Mouse (Mus musculus): Measurements from ENCODE around the gene Acnat1. TPM values are rescaled to one million over a fixed set of nuclear protein-coding genes. Genes with fewer than 3 reads are reported as not detected.
A peak's percentile ranks its signal among the peaks of the same experiment; 100 is the strongest.
"Not testable (repeated sequence)": the region's sequence is repeated elsewhere in the genome, so short reads cannot be mapped to it uniquely, and the experiment has no call there.

The Acnat1 gene
- 0.29 TPM in 1 of 2 replicates, not detected in the other for polyA plus RNA-seq (2012; rRNA removed)

DNA sequence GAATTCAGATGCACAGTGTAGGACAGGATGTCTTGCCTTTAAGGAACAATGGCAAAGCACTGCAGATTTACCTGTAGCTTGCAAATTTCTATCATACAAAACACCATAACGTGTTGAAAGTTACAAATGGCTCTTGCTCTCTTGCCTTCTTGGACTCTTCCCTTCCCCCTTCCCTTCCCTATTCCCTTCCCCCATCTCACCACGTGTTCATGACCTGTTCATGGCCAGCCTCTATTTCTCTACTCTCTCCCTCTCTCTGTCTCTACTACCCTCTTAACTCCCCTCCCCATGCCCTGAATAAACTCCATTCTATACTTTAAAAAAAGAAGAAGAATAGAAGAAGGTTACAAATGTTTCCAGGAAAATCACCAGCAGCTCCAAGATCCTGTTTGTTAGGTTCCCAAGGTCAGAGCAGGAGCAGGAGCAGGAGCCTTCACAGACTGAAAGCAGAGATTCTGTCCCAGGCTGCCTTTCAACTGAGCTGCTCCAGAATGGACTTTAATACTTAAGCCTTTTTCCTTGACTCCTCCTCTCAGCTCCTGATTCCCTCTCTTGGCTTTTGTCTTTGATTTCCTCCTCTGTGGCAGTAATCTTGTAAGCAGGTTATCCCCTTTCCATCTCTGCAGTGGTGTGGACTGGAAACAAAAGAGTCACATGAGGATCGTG lies at the start of gene Acnat1:
Gene Acnat1 (minus strand): TSS at position 478 of the 666 bp plus-strand sequence.
- DNase-seq, result no peak

DNA sequence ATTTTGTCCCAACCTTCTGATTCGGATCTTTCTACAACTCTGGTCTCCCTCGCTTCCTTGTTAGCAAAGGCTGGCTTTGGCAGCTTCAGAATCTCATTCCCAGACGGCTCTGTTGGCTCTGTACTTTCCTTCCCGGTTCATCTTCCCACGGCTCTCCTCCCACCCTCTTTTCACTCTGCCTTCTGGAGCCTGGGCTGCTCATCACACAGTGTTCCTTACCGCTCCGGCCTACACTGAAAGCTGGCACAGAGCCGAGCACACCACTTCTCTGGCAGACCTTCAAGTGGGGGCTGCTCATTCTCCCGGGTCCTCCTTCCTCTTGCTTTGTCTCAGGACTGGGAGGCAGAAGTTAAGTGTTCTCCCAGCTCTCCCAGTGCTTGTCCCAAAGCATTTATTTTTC lies 48.9 kb upstream of the Acnat1 start:
- TF ChIP-seq POLR2A (IDR thresholded peaks at IDR 0.05; ENCODE audit: borderline replicate concordance, extremely low read depth, low read depth, low read length) (no peak), CTCF (IDR thresholded peaks at IDR 0.05; ENCODE audit: insufficient read depth, low read length) (no peak)
- Histone ChIP-seq H3K4me3 (replicated peaks; ENCODE audit: extremely low read depth, low read depth, low read length) (no peak overlapping the region), H3K4me1 (ENCODE audit: control insufficient read depth, insufficient read depth, low read length) (peaks cover 8% of the 10 kb centered on the region)
- WGBS, result 52% methylated on average over 9 of the region's 9 CpGs
- no peak for DNase-seq

More for the DNA sequence above, at the start of gene Acnat1:
- WGBS, result 41% methylated on average over 3 of the region's 3 CpGs
- Histone ChIP-seq H3K4me3 (replicated peaks; ENCODE audit: extremely low read depth, low read depth, low read length) (no peak within 1 kb of the TSS), H3K4me1 (ENCODE audit: control insufficient read depth, insufficient read depth, low read length) (no peaks in the 10 kb centered on the region)
- no peak for TF ChIP-seq CTCF (IDR thresholded peaks at IDR 0.05; ENCODE audit: insufficient read depth, low read length)
- TF ChIP-seq POLR2A (IDR thresholded peaks at IDR 0.05; ENCODE audit: borderline replicate concordance, extremely low read depth, low read depth, low read length), result no peak

DNA sequence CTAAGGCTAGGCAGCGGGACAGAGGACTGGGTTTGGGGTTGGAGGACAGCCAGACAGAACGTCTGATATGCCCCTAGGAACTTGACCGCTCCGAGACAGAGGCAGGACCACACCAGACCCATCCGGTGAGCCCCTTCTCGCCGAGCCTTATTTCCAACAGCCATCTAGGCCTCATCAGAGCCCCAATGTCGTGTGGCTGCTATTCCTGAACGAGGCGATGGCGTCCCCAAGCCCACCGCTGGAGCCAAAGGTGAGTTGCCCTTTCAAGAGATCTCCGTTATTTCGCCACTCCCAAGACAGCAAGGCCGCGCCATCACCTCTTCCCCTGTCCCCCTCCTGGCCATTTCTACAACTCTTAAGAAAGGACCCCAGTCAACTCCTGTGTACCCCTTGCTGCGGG lies 47.6 kb upstream of the Acnat1 start:
- Histone ChIP-seq H3K4me1 (ENCODE audit: control insufficient read depth, insufficient read depth, low read length) (peaks cover 8% of the 10 kb centered on the region), H3K4me3 (replicated peaks; ENCODE audit: extremely low read depth, low read depth, low read length) (peak overlapping the region; percentile 85)
- no peak for DNase-seq
- under 1% methylated on average over 17 of the region's 17 CpGs for WGBS
- TF ChIP-seq CTCF (IDR thresholded peaks at IDR 0.05; ENCODE audit: insufficient read depth, low read length) (no peak), POLR2A (IDR thresholded peaks at IDR 0.05; ENCODE audit: borderline replicate concordance, extremely low read depth, low read depth, low read length) (no peak; the same call in 1 of the 2 replicates)

DNA sequence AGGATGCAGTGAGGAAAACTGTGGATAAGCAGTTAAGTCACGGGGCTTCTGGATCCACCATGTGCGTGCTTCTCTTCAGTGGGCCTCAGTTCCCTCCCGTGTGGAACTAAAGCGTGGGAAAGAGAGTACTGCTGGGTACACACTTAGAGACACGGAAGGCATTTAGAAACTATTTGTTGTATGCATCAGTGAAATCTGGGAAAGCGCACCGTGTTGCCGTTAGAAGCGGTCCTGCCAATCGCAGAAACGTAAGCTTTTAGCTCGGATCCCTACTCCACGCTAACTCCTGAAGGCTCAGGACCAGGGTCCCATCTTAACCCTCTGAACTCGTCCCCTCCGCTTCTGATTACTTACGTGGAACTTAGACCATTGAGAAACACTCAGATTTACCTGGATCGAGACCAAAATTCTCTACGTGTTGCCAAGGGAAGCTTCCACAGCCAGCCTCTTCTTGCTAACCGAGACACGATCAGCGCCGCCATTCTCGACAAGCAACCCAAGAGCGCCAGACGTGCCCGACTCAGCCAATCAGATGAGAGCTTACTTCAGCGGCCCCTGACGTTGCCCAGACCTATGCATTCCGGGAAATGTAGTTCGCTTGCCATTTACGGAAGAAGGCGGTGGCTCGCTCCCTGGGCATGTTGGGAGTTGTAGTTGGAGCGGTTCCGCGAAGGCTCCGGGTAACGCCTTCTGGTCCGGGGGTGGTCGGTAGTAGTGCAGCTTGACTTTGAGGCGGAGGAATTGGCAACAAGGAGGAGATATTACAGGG lies 47.0 kb upstream of the Acnat1 start, which contains the start of the genes Mrpl50 and Zfp189:
Gene Mrpl50 (minus strand): TSS at position 522 of the 769 bp plus-strand sequence.
Gene Zfp189 (plus strand): TSS at position 605 of the 769 bp plus-strand sequence.
- peak within 1 kb of the TSS; percentile 85 for H3K4me3 ChIP-seq (replicated peaks; ENCODE audit: extremely low read depth, low read depth, low read length)
- no peak for TF ChIP-seq CTCF (IDR thresholded peaks at IDR 0.05; ENCODE audit: insufficient read depth, low read length)
- TF ChIP-seq POLR2A (IDR thresholded peaks at IDR 0.05; ENCODE audit: borderline replicate concordance, extremely low read depth, low read depth, low read length), result peak; percentile 77; the same call in 1 of the 2 replicates
- peaks cover 8% of the 10 kb centered on the region for H3K4me1 ChIP-seq (ENCODE audit: control insufficient read depth, insufficient read depth, low read length)
- under 1% methylated on average over 41 of the region's 41 CpGs for WGBS
- peak; percentile 87 for DNase-seq

DNA sequence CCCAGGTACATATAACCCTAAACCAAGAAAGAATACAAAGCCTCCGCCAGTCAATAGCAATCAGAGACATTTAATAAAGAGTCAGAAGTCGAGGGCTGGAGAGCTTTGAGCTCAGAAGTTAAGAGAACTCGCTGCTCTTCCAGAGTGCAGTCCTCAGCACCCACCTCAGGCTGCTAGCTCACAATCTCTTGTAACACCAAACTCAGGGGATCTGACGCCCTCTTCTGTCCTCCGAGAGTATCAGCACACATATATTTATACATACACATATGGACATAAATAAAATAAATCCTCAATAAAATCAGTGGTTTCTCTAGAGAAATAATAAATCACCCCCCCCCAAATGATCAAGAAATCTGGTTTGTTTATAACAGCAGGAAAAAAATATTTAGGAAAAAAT lies 45.8 kb upstream of the Acnat1 start:
- H3K4me3 ChIP-seq (replicated peaks; ENCODE audit: extremely low read depth, low read depth, low read length), result no peak overlapping the region
- 73% methylated on average over 5 of the region's 5 CpGs for WGBS
- TF ChIP-seq CTCF (IDR thresholded peaks at IDR 0.05; ENCODE audit: insufficient read depth, low read length), result no peak

DNA sequence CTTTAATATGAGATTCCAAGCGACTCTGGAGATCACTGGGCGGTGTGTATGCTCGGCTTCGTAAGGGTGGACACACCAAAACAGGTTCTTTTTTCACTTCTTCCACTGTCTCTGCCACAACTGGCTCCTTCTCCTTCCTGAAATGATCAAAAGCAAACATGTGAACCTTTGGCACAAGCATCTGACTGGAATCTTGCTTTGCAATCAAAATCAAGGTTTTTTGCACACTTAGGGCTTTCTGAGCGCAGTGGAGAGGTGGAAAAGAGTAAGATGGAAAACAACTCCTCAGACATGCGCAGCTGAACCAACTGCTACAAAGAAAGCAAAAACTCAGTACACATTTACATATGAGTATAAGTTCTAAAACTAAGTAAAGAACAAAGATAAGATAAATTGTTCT lies 40.7 kb upstream of the Acnat1 start:
- 95% methylated on average over 6 of the region's 6 CpGs for WGBS
- DNase-seq, result no peak
- no peak for TF ChIP-seq CTCF (IDR thresholded peaks at IDR 0.05; ENCODE audit: insufficient read depth, low read length)
- no peak for TF ChIP-seq POLR2A (IDR thresholded peaks at IDR 0.05; ENCODE audit: borderline replicate concordance, extremely low read depth, low read depth, low read length)
- Histone ChIP-seq H3K4me3 (replicated peaks; ENCODE audit: extremely low read depth, low read depth, low read length) (no peak overlapping the region), H3K4me1 (ENCODE audit: control insufficient read depth, insufficient read depth, low read length) (no peaks in the 10 kb centered on the region; the same call in 1 of the 2 replicates)

More for the DNA sequence above, 45.8 kb upstream of the Acnat1 start:
- DNase-seq, result no peak
- H3K4me1 ChIP-seq (ENCODE audit: control insufficient read depth, insufficient read depth, low read length), result peaks cover 8% of the 10 kb centered on the region

GRCm38 (mm10) chr4:49512636-49513035 lies 38.9 kb upstream of the Acnat1 start:
- no peak for DNase-seq
- TF ChIP-seq CTCF (IDR thresholded peaks at IDR 0.05; ENCODE audit: insufficient read depth, low read length) (no peak), POLR2A (IDR thresholded peaks at IDR 0.05; ENCODE audit: borderline replicate concordance, extremely low read depth, low read depth, low read length) (no peak)
- H3K4me3 ChIP-seq (replicated peaks; ENCODE audit: extremely low read depth, low read depth, low read length), result no peak overlapping the region
- H3K4me1 ChIP-seq (ENCODE audit: control insufficient read depth, insufficient read depth, low read length), result no peaks in the 10 kb centered on the region
- 94% methylated on average over 4 of the region's 4 CpGs for WGBS

DNA sequence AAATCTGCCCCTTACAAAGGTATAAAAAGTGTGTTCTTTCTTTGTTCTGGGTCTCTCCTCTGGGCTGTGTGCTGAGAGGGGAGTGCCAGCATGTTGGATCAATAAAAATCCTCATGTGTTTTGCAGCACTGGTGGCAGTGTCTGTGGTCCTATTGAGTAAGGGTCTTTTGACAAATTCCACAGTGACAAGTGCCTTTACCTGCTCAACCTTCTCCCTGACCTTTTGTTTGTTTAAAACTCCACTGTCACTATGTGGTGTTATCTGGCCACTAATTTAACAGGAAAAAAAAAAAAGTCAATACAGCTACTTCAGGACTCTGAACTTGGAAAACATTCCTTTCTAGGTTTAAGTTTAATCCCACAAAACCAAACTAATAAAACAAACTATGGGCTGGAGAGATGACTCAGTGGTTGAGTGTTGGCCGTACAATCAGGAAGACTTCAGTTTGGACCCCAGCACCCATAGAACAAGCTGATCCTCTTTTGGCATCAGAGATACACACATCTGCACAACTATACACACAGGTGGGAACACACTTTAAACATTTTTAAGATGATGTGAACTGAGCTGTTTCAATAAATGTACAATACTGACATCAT lies 36.6 kb upstream of the Acnat1 start:
- not testable (repeated sequence) for H3K4me3 ChIP-seq (replicated peaks; ENCODE audit: extremely low read depth, low read depth, low read length); DNase-seq; H3K4me1 ChIP-seq (ENCODE audit: control insufficient read depth, insufficient read depth, low read length)
- 85% methylated on average over 1 of the region's 1 CpGs for WGBS

- TF ChIP-seq POLR2A (IDR thresholded peaks at IDR 0.05; ENCODE audit: borderline replicate concordance, extremely low read depth, low read depth, low read length) (no peak), CTCF (IDR thresholded peaks at IDR 0.05; ENCODE audit: insufficient read depth, low read length) (no peak)
- Histone ChIP-seq H3K4me1 (ENCODE audit: control insufficient read depth, insufficient read depth, low read length) (no peaks in the 10 kb centered on the region), H3K4me3 (replicated peaks; ENCODE audit: extremely low read depth, low read depth, low read length) (no peak overlapping the region)
- 76% methylated on average over 2 of the region's 2 CpGs for WGBS
- no peak for DNase-seq
Measured at GRCm38 (mm10) chr4:49509183-49509582, 35.5 kb upstream of the Acnat1 start.
